Mouse (Mus musculus): ENCODE data around the gene Emx1.

Emx1 gene

DNA sequence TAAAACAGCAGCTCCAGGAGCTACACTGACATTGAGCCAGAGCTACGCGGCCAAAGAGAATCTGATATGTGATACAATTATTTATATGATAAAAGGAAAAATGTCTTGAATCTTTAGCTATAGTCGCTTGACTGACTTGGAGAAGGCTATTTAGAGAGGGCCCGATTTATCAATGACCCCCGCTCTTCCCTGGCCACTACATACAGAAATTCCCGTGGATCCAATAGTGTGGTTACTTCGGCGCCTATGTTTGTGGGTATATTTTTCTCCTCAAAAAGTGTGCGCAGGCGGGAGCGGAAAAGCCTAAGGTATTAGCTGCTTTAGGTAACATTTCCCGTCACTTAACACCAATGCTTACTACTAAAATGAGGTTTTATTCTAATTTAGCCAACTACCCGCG is 2.1 kb downstream of the Emx1 start:
- DNase-seq (ENCODE audit: low spot score in 2 of 2), result no peak

DNA sequence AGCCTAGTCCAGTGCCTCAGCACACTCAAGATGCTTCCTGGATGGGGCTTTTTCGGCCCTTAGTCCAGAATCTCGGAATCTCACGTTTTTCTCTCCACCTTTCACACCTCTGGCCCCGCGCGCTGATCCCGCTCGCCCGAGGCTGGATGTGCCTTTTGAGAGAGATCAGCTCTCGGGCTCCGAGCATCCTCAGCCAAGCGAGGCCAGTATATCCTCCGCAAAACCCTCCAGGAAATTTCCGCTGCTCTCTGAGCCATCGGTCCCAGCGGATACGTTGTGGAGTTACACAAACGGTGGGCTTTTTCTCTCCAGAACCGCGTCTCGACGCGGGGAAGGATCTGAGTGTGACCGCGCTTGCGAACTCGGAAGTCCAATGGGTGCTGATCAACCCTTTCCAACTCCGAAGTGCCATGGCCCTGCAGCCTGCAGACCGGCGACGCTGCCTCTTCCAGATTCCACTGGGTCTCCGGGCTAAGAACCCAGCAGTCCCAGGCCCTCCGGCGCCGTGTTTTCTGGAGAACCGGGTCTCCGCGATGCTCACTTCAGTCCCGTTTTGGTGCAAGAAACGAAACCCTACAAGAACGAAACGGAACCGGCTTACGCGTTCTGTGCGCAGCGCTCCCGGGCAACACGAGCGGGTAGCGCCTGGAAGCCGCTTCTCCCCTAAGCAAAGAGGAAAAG is 2.8 kb downstream of the Emx1 start:
- no peak for DNase-seq (ENCODE audit: low spot score in 2 of 2)

DNA sequence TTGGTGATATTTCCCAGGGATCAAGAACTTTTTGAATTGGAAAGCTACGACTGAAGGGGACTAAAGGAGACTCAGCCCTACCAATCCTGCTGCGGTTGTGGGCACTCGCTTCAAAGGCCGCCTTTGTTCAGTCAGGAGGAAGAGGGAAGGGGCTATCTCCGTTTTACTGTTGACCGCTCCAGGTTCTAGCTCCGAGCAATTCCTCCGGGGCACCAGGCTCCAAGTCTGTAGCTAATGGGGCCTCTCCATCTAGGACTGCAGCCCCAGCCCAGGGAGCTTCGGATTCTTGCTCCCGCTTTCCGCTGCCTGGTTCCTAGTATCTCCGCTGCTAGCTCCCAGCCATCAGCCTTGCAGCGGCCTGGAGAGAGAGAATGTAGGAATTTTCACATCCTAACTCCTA is 3.4 kb downstream of the Emx1 start:
- DNase-seq (ENCODE audit: low spot score in 2 of 2), result no peak

DNA sequence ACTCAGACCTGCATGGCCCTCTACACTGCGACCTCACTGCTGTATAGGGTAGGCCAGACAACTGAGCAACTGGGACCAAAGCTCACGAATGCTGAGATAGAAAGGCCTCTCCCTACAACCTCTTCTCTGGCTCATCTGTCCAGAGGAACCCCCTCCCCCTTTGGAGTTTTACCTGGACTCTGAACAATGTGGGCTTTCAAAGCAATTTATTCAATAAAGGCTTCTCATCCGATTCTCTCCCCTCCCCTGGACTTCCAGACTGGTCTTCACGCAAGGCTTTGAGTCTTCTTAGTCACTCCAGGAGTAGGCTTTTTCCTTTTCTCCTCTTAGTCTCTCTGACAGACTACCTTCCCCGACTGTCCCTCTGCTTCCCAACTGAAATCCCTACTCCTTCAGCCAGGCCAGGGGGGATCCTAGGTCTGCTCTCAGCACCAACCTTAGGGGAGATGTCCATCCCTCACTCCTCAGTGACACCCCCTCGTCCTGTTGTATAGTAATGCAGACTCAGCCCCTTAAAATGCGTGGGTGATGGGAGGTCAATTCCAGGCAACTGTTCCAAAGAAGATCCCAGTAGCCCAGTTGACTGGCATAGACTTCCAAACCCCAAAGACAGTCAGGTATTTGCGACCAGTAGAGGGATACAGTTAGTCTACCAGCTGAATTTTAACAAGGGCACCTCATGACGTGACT is 4.7 kb downstream of the Emx1 start:
- DNase-seq (ENCODE audit: low spot score in 2 of 2), result no peak

DNA sequence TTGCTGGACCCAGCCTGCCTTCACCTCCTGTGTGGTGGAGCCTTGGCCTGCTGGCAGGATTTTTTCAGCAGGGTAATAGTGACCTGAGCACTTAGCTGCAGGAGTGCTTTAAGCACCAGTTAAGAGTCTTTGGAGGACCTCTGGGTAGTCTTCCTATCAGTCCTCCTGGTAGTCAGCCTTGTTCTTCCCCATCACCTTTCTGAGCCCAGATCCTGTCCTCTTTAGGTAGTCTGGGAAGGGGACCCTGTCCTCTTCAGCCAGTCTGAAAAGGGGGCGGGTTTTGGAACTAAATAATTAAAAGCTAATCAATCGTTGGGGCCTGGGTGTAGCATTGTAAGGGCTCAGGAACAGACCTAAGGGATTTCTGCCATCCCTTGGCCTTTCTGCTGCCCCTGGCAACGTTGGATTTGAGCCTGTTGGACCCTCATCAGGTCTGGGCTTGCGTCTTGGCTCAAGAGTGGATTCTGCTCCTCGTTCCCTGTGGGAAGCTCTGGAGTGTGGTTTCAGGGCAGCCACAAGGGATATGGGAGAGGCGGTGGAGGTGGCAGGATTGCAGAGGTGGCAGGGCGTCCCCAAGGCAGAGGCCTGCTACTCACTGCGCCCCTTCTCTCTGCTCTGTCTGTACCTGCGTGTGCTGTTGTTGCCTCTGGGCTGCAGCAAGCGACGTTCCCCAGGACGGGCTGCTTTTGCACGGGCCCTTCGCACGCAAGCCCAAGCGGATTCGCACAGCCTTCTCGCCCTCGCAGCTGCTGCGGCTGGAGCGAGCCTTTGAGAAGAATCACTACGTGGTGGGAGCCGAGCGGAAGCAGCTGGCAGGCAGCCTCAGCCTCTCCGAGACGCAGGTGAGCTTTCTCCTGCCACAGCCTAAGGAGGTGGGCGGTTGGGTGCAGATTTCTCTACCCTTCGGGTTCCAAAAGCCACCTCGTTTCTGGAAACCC is 6.4 kb downstream of the Emx1 start:
- DNase-seq (ENCODE audit: low spot score in 2 of 2), result no peak

DNA sequence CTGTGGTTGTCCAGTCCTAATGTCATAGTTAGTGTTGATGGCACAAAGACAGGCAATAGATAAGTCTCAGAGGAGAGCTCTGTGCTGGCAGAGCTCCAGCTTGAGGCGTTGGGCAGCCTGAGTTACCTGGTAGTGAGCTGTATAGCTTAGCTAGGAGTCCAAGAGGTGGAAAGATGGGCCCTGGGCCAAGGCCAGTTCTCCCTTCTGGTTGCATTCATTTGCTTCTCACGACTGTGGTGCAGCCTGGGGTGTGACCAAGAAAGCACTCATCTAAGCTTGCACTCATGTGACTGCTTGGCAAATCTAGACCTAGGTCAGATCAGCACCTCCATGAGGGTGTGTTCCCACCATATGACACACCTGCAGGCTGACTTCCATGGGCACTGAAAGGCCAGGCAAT is 10.7 kb downstream of the Emx1 start:
- no peak for DNase-seq (ENCODE audit: low spot score in 2 of 2)

DNA sequence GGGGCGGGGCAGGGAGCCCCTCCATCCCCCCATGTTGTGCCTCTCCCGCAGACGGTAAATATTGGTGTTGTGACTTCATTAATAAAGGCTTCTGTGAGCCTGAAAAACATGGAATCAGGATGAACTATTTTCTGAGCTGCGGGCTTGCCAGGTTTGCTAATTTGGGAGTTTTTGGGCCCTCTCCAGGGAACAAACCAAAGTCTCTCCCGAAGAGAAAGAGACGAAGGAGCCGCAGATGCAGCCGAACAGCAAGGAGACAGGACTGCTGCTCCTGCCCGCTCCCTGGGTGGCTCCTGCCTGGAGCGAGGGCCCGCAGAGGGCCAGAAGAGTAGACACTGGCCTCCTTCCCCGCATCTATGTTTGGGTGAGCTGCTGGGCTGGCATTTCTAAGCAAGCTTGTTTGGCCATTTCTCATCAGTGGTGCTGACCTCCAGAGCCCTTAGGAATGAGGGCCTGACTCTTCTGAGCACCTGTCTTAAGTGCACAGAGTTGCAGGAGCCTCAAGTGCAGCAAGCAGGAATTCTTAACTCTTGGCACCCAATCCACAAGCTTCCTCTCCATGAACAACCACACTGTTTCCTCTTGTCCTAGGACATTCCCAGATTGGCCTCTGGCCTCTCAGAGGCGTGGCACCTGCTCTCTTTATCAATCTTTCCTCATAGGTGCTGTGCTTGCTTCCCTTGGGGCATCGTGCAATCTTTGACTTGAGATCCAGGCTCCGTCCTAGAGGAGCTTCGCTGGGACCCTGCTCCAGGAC is 19.1 kb downstream of the Emx1 start:
- DNase-seq (ENCODE audit: low spot score in 2 of 2), result no peak

DNA sequence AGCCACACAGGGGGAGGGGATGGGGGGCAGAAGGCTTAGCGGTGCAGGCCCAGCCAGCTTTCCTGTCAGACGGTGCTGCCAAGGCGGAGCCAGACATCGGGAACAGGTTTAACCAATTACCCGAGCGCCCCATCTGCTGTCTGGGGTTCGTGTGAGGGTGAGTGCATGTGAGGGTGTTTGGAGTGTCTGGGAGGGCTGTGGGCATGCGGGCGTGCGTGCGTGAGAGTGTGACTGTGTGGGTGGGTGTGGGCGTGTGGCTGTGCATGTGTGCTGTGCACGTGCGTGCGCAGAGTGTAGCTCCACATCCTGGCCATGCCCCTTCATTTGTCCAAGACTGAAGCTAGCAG is 19.7 kb downstream of the Emx1 start:
- DNase-seq (ENCODE audit: low spot score in 2 of 2), result no peak

DNA sequence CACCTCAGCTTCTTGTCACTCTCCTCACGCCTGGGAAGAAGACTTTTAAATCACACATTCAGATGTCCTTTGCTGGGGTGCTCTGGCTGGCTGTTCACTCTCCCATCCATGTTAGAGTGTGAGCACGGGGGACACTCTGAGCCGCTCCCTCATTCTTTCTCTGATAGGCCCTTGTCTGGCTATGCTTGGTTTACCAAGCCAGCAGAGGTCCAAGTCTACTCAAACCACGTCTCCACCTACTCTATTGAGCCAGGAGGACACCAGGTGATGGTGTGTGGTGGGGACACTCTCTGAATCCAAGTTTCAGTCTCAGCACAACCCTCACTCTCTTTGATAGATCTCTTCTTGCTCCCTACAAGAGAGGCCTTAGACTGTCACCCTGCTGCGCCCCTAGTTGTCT is 20.1 kb downstream of the Emx1 start:
- DNase-seq (ENCODE audit: low spot score in 2 of 2), result no peak

DNA sequence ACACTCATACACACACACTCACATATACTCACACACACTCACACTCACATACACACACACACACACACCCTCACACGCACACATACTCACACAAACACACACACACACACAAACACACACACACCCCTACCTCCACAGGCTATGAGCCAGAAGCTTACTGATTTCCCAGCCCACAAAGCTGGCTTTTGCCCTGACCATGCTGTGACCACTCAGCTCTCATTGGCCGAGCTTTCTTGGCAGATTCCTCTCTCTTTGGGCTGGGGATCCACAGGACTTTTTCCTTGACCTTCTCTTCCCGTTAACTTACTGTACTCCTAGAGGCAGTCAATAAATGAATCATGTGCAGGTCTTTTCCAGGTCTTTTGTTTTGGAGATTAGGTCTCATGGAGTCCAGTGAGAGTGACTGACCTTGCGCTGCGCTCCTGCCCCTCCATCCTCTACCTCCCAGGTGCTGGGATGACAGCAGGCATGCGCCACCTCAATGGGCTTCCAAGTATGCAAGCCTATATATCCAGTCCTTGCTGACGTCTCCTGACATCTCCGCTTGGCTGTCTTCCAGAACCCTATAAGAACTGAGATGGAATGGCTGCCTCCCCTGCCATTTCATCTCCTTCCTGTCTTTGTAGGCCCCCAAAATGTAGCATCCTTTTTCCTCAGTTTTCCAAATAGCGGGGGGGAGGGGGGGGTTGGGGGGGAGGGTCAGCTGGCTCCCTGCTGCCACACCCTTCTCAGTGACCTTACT is 22.2 kb downstream of the Emx1 start:
- no peak for DNase-seq (ENCODE audit: low spot score in 2 of 2)

DNA sequence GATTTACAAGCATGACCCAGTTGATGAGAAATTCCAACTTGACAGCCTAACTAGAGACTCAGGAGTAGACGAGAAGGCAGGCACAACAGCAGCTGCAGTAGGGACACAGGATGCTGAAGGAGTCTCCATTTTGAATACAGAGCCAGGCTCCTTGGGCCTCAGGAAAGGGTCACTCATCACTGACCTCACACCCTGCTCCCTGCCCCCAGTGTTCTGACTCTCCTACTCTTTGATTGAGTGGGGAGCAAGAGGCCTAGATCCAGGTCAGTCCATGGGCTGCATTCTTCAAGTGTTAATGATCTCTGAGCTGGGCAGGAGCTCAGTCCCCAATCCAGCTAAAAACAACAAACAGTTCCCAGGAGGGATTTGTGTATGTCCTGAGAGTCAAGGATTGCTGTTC is 23.4 kb downstream of the Emx1 start:
- DNase-seq (ENCODE audit: low spot score in 2 of 2), result no peak

DNA sequence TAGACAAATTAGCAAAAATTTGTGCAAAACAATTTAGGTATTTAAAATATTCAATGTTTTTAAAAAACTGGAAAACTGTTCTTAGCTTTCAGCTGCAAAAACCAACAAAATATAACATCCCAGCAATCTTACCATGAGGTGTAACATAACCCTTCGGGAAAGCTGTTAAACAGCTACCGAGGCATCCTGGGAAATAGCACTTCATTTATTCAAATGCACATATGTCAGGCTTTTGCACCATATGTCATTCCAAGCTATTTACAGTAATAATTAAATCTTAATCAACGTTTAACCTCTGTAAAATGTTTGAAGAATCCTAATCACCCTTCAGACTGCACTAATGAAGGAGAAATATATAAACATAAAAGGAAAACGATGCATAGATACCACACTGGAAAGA is 31.0 kb downstream of the Emx1 start:
- DNase-seq (ENCODE audit: low spot score in 2 of 2), result no peak

DNA sequence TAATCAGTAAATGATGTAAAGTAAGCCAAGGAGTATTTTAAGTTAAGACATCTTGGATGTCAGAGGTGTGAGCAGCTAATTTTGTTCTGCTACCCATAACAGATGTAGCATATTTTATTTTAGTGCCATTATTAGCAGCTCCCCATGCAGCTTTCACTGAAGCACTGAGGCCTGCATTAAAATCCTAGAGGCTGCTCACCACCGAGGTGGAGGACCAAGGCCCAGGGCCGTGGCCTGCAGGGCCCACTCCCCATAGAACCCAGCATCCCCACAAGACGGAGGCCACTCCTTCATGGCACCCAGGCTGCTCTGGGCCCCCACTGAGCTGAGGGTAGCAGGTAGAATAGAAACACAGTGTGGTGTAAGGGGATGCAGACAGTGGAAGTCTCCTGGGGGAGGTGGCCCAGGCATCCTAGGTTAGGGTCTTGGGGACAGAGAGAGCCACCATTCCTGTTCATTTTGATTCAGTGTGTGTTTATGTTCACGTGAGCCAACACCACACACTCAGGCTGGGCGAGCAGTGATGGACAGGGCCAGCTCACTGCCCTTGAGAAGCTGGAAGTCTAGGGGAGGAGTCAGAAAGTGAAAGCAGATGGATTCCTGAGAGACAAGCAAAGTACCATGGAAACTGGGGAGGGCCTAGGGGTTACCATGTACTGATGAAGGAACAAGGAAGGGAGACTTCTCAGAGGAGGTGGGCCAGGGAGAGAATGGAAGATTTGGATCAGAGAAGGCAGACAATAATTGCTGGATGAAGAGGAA is 31.6 kb downstream of the Emx1 start:
- no peak for DNase-seq (ENCODE audit: low spot score in 2 of 2)

DNA sequence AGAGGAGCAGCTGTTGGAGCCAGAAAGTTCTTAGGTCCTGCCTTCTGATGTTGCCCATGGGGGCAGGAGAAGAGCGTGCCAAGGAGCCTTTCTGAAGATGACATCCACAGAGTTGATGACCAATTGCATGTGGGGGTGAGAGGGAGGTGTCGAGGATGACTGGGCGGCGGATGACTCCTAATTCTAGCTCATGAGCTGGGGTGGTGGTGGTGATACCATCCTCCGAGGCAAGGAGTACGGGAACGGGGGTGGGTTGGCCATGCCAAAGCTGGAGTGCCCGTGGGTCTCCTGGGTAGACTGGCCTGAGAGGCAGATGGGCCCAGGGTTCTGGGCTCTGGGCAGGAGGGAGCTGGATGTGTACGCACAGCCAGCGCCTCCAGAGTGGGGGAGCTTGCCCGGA is 32.5 kb downstream of the Emx1 start:
- DNase-seq (ENCODE audit: low spot score in 2 of 2), result no peak

DNA sequence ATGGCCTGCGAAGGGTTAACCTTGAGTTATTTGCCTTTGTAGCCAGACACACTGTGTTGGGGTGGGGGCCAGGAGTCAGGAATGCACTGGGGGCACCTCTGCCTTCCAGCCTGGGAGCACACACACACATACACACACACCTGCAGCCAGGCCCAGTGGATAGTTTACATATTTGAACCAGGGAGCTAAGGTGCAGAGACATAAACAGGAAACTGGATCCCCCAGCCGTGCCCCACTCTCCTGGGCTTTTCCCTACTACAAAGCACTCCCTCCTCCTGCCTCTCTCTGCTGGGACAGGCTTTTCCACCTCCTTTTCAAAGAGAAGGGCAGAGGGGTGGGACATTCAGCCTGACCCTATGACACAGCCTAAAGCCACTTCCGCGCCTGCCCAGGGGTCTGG is 33.7 kb downstream of the Emx1 start:
- DNase-seq (ENCODE audit: low spot score in 2 of 2), result no peak

DNA sequence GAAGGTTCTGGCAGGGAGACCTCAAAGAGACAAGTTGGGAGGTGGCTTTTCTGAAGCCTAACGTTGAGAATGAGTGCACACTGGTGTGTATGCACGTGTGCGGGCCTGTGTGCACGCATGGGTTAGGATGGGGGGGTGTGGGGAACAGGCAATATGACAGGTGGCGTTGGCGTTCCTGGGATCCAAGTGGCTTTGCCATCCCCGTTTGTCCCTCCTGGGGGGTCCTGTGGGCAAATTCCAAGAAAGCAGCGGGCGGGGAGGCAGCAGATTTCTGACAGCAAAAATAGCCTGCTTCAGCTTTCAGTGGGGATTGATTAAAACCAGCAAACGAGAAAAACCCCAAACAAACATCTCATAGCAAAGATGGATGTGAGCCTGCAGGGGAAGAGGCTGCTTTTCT is 35.3 kb downstream of the Emx1 start:
- no peak for DNase-seq (ENCODE audit: low spot score in 2 of 2)

DNA sequence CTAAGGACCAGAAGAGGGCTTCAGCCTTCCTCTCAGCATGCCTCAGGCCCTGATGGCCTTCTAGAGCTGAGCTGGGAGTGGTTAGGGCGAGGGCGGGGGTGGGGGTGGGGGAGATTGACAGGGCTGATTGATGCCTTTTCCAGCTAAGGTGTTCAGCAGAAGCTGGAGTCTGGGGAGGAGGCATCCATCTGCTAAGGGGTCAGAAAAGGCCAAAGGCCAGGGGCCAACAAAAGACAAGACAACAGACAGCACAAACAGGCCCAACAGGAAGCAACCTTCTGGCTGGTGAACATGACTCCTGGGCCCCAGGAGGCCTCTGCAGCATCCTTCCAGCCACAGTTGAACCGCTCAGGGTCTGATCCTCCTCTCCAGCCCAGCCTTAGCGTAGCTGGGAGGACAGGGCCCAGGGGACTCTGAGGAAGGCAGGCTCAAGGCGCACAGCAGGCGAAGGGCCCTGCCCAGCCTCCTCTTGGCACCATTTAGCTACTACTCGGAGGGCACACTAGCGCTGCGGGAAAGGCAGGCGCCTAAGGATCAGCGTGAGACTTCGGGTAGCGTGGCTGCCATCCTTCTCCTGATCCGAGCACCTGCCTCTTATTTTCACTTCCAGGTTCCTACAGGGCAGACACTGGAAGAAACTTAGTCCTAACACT is 36.4 kb downstream of the Emx1 start:
- no peak for DNase-seq (ENCODE audit: low spot score in 2 of 2)

DNA sequence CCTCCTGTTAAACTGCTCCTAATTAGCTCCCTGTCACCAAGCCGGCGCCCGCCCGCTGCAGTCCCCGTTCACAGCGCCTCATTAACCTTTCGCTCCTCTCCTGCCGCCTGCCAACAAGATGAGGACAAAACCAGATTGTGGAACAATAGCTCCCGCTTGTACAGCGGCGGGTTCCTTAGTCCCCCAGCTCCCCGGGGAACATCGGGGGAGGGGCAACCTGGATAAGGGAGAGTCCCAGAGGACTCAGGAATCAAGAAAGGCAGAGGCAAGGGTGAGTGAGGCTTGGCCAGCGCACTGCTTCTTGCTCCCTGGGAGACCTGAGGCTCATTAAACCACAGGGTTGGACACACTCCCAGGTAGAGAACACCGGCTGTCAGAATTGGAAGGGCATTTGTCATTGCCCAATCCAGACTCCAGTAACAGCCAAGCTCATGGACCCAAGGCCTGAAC is 37.2 kb downstream of the Emx1 start:
- DNase-seq (ENCODE audit: low spot score in 2 of 2), result no peak

DNA sequence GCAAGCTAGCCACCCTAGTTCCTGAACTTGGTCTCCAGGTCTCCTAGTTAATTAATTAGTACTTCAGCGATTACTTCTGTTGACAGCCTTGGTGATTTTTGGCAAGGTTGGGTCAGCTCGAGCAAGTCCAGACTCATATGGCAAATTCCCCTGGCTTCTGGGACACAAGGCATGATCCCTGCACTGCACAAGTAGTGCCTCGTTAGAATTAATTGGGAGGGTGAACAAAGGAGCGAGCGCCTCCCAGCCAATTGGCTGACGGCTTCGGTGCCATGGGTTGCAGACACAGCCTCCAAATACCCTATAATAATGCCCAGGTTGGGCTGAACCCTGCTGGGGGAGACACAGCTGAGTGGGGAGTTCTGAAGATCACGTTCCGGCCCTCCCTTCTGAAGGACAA is 39.3 kb downstream of the Emx1 start:
- no peak for DNase-seq (ENCODE audit: low spot score in 2 of 2)

DNA sequence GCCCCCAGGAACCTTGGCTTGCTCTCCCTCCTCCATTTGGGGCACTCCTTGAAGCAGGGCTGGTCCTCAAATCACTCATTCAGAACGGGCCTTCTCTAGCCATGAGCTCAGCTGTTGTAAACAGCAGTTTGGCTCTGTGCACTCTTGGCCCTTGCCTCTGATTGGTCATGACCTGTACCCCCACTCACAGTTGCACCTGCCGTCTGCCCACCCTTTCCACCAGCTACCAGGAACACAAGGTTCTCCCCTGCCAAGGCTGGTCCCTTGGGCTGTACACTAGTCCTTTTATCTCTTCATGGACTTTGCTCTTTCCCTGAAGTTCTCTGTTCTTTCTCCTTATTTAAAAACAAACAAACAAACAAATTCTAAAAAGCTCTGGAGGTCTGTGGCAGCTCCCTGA is 40.3 kb downstream of the Emx1 start:
- DNase-seq (ENCODE audit: low spot score in 2 of 2), result no peak

Measured in spleen, postnatal 10 days (tissue).